Mouse (Mus musculus): ENCODE measurements around the gene Acadm. TPM values are rescaled to one million over a fixed set of nuclear protein-coding genes. Genes with fewer than 3 reads are reported as not detected.

Gene Acadm
- polyA plus RNA-seq, 1 experiment from 2014 or later: 72.7 TPM

GRCm38 (mm10) chr3:153926333-153926732 is 18.1 kb downstream of the Acadm start:
- H3K9ac ChIP-seq (ENCODE audit: low read length): no peak overlapping the region
- no peak for ATAC-seq (ENCODE audit: low read depth)
- H3K9me3 ChIP-seq (ENCODE audit: control insufficient read depth, low read length): no peaks in the 10 kb centered on the region
- WGBS: 89% methylated on average over 7 of the region's 7 CpGs
- no peak overlapping the region for H3K27ac ChIP-seq (ENCODE audit: low read length)
- no peak overlapping the region for H3K4me2 ChIP-seq (ENCODE audit: low read depth, low read length)
- no peaks in the 10 kb centered on the region for H3K4me1 ChIP-seq (replicated peaks; ENCODE audit: control insufficient read depth, insufficient read depth, low read length)
- H3K36me3 ChIP-seq (ENCODE audit: control insufficient read depth, insufficient read depth, low read length): peaks cover 26% of the 10 kb centered on the region
- no peaks in the 10 kb centered on the region for H3K27me3 ChIP-seq (ENCODE audit: control insufficient read depth, insufficient read depth, low read depth, low read length)
- H3K4me3 ChIP-seq (ENCODE audit: low read length): no peak overlapping the region

GRCm38 (mm10) chr3:153921147-153921910 is 23.1 kb downstream of the Acadm start:
- H3K27me3 ChIP-seq (ENCODE audit: control insufficient read depth, insufficient read depth, low read depth, low read length): no peaks in the 10 kb centered on the region
- no peak overlapping the region for H3K4me3 ChIP-seq (ENCODE audit: low read length)
- no peak overlapping the region for H3K27ac ChIP-seq (ENCODE audit: low read length)
- no peak overlapping the region for H3K4me2 ChIP-seq (ENCODE audit: low read depth, low read length)
- H3K9ac ChIP-seq (ENCODE audit: low read length): no peak overlapping the region
- H3K4me1 ChIP-seq (replicated peaks; ENCODE audit: control insufficient read depth, insufficient read depth, low read length): no peaks in the 10 kb centered on the region
- H3K9me3 ChIP-seq (ENCODE audit: control insufficient read depth, low read length): no peaks in the 10 kb centered on the region
- H3K36me3 ChIP-seq (ENCODE audit: control insufficient read depth, insufficient read depth, low read length): peaks cover 17% of the 10 kb centered on the region
- no peak for ATAC-seq (ENCODE audit: low read depth)
- 83% methylated on average over 10 of the region's 10 CpGs for WGBS

DNA sequence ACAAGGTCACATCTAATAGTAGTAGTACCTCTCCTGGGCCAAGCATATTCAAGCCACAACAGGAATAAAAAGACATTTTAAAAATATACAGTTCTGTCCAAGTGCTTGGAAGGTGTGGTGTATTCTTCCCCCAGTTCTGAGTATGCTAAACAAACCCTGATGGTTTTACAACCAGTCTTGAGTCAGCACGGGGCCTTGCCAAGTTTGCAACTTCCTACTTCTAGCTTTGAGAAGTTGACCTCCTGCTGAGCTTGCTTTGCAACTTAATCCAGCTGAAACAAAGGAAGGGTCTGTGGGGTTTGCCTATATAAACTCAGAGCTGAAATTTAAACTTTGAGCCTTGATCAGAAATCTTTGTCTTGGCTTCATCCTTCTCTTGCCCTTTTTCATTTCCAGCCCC is 27.2 kb downstream of the Acadm start:
- Histone ChIP-seq H3K4me3 (ENCODE audit: low read length) (no peak overlapping the region), H3K4me1 (replicated peaks; ENCODE audit: control insufficient read depth, insufficient read depth, low read length) (peaks cover 2% of the 10 kb centered on the region), H3K27ac (ENCODE audit: low read length) (no peak overlapping the region), H3K9ac (ENCODE audit: low read length) (no peak overlapping the region), H3K9me3 (ENCODE audit: control insufficient read depth, low read length) (no peaks in the 10 kb centered on the region), H3K36me3 (ENCODE audit: control insufficient read depth, insufficient read depth, low read length) (peaks cover 8% of the 10 kb centered on the region; the same call in 1 of the 2 replicates), H3K4me2 (ENCODE audit: low read depth, low read length) (no peak overlapping the region), H3K27me3 (ENCODE audit: control insufficient read depth, insufficient read depth, low read depth, low read length) (no peaks in the 10 kb centered on the region)
- 23% methylated on average over 1 of the region's 1 CpGs for WGBS
- ATAC-seq (ENCODE audit: low read depth): no peak

- ATAC-seq (ENCODE audit: low read depth): no peak
- Histone ChIP-seq H3K9ac (ENCODE audit: low read length) (peak overlapping the region; percentile 98), H3K9me3 (ENCODE audit: control insufficient read depth, low read length) (no peaks in the 10 kb centered on the region), H3K27ac (ENCODE audit: low read length) (peak overlapping the region; percentile 90; the same call in 1 of the 2 replicates), H3K4me1 (replicated peaks; ENCODE audit: control insufficient read depth, insufficient read depth, low read length) (peaks cover 24% of the 10 kb centered on the region), H3K4me2 (ENCODE audit: low read depth, low read length) (peak overlapping the region; percentile 80), H3K4me3 (ENCODE audit: low read length) (peak overlapping the region; percentile 89), H3K36me3 (ENCODE audit: control insufficient read depth, insufficient read depth, low read length) (peaks cover 24% of the 10 kb centered on the region), H3K27me3 (ENCODE audit: control insufficient read depth, insufficient read depth, low read depth, low read length) (no peaks in the 10 kb centered on the region)
- 29% methylated on average over 6 of the region's 6 CpGs for WGBS
These were observed 30.8 kb downstream of the Acadm start for GRCm38 (mm10) chr3:153913510-153914243.

GRCm38 (mm10) chr3:153912546-153913509 is 31.6 kb downstream of the Acadm start, which contains the start of gene Rabggtb:
Rabggtb (minus strand) TSS chr3:153913009.
- H3K36me3 ChIP-seq (ENCODE audit: control insufficient read depth, insufficient read depth, low read length): peaks cover 30% of the 10 kb centered on the region
- peak; percentile 98 for ATAC-seq (ENCODE audit: low read depth)
- H3K4me1 ChIP-seq (replicated peaks; ENCODE audit: control insufficient read depth, insufficient read depth, low read length): peaks cover 24% of the 10 kb centered on the region
- peak within 1 kb of the TSS; percentile 89 for H3K4me3 ChIP-seq (ENCODE audit: low read length)
- H3K9ac ChIP-seq (ENCODE audit: low read length): peak within 1 kb of the TSS; percentile 98
- peak within 1 kb of the TSS; percentile 90 for H3K27ac ChIP-seq (ENCODE audit: low read length)
- WGBS: under 1% methylated on average over 65 of the region's 65 CpGs
- no peaks in the 10 kb centered on the region for H3K27me3 ChIP-seq (ENCODE audit: control insufficient read depth, insufficient read depth, low read depth, low read length)
- peak within 1 kb of the TSS; percentile 85 for H3K4me2 ChIP-seq (ENCODE audit: low read depth, low read length)
- H3K9me3 ChIP-seq (ENCODE audit: control insufficient read depth, low read length): no peaks in the 10 kb centered on the region

- H3K36me3 ChIP-seq (ENCODE audit: control insufficient read depth, insufficient read depth, low read length): peaks cover 36% of the 10 kb centered on the region
- no peaks in the 10 kb centered on the region for H3K9me3 ChIP-seq (ENCODE audit: control insufficient read depth, low read length)
- H3K27me3 ChIP-seq (ENCODE audit: control insufficient read depth, insufficient read depth, low read depth, low read length): no peaks in the 10 kb centered on the region
- peak overlapping the region; percentile 82 for H3K27ac ChIP-seq (ENCODE audit: low read length)
- H3K4me2 ChIP-seq (ENCODE audit: low read depth, low read length): peak overlapping the region; percentile 85
- WGBS: under 1% methylated on average over 12 of the region's 12 CpGs
- H3K4me3 ChIP-seq (ENCODE audit: low read length): peak overlapping the region; percentile 89
- peak overlapping the region; percentile 98 for H3K9ac ChIP-seq (ENCODE audit: low read length)
- no peak for ATAC-seq (ENCODE audit: low read depth)
- H3K4me1 ChIP-seq (replicated peaks; ENCODE audit: control insufficient read depth, insufficient read depth, low read length): peaks cover 24% of the 10 kb centered on the region
These were observed 32.5 kb downstream of the Acadm start for GRCm38 (mm10) chr3:153911882-153912440.

DNA sequence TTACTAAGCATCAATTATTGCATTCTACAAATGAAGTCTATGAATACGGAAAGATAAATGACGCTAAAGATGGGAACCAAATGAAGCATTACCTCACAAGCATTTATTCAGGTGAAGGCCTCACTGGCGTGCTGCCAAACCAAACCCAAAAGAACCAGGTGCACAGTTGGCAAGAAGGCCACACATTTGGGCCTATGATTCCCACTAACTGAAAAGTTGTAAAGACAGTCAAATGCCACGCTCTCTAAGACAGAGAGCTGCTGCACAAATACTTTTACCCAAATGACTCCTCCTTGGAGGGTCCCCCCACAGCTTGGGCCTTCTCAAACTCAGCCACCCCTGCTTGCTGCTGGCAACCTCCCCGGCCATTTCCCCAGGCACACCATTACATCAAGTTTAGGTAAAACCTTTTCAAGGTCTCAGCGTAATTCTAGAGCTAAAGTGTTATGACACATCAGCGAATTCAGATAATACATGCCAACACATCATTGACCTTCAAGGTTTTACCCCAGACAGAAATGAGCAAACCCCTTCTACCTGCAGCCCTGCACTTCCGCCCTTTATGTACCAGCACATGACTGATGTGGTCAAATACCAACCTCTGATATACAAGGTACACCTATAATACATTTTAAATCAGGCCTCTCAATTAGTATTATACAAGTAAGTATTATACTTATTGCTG is 33.1 kb downstream of the Acadm start:
- WGBS: 26% methylated on average over 8 of the region's 8 CpGs
- peak overlapping the region; percentile 98 for H3K9ac ChIP-seq (ENCODE audit: low read length)
- peaks cover 24% of the 10 kb centered on the region for H3K4me1 ChIP-seq (replicated peaks; ENCODE audit: control insufficient read depth, insufficient read depth, low read length)
- H3K9me3 ChIP-seq (ENCODE audit: control insufficient read depth, low read length): no peaks in the 10 kb centered on the region
- no peaks in the 10 kb centered on the region for H3K27me3 ChIP-seq (ENCODE audit: control insufficient read depth, insufficient read depth, low read depth, low read length)
- H3K4me3 ChIP-seq (ENCODE audit: low read length): peak overlapping the region; percentile 89
- peak overlapping the region; percentile 85 for H3K4me2 ChIP-seq (ENCODE audit: low read depth, low read length)
- no peak for ATAC-seq (ENCODE audit: low read depth)
- H3K36me3 ChIP-seq (ENCODE audit: control insufficient read depth, insufficient read depth, low read length): peaks cover 41% of the 10 kb centered on the region
- H3K27ac ChIP-seq (ENCODE audit: low read length): 0 out of 2 replicates have a peak overlapping the region, but pooled peaks have one; percentile 7

GRCm38 (mm10) chr3:153910489-153910888 is 33.9 kb downstream of the Acadm start:
- ATAC-seq (ENCODE audit: low read depth): no peak
- H3K9ac ChIP-seq (ENCODE audit: low read length): peak overlapping the region; percentile 98; the same call in 1 of the 2 replicates
- H3K36me3 ChIP-seq (ENCODE audit: control insufficient read depth, insufficient read depth, low read length): peaks cover 49% of the 10 kb centered on the region
- H3K4me2 ChIP-seq (ENCODE audit: low read depth, low read length): peak overlapping the region; percentile 85
- 49% methylated on average over 7 of the region's 7 CpGs for WGBS
- H3K9me3 ChIP-seq (ENCODE audit: control insufficient read depth, low read length): no peaks in the 10 kb centered on the region
- no peak overlapping the region for H3K27ac ChIP-seq (ENCODE audit: low read length)
- H3K4me3 ChIP-seq (ENCODE audit: low read length): peak overlapping the region; percentile 89
- peaks cover 24% of the 10 kb centered on the region for H3K4me1 ChIP-seq (replicated peaks; ENCODE audit: control insufficient read depth, insufficient read depth, low read length)
- H3K27me3 ChIP-seq (ENCODE audit: control insufficient read depth, insufficient read depth, low read depth, low read length): no peaks in the 10 kb centered on the region
